Mouse (Mus musculus): Measurements from ENCODE around the gene 1190002N15Rik. TPM values are rescaled to one million over a fixed set of nuclear protein-coding genes. Genes with fewer than 3 reads are reported as not detected.

Gene 1190002N15Rik
- polyA plus RNA-seq (2012; rRNA removed): 18.0 and 19.9 TPM in 2 replicates

DNA sequence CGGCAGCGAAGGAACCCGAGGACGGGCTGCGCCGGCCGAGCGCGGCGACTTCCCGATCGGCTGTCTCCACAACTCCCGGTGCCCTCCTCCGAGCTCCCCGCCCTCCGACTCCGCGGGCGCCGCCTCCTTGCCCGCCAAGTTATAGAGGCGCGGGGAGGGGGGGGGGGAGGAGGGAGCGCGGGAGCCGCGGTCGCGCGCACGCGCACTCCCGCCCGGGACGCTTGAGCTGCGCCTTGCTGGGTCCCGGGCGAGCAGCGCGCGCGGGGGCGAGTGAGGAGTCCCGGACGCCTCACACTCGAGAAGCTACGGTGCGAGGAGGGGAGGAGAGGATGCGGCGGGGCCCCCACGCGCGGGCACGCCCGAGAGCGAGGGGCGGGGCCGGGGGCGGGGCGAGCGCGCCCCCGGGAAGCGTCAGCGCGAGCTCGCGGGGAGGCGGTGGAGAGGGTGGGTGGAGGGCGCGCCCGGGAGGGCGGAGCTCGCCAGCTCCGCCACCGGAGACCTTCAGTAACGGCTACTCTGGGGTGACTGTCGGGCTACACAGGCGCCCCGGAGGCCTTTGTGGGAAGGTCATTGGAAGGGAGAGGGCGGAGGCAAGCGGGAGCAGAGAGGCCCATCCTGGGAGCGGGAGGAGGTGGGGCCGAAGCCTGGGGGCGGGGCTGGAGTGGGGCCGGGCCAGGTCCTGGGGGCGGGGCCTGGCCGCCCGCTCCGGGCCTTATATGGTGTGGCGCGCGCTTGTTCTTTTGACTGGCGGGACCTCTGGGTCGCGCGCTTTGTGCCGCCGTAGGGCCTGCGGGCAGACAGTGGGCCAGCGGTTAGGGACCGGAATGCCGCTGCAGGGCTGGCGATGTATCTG, at the start of gene 1190002N15Rik:
1190002N15Rik (minus strand) TSS at position 112 of the 853 bp plus-strand sequence.

Other genes with a start within 250 kb of the 1190002N15Rik start
- gene Slc9a9, start 131.8 kb upstream of the 1190002N15Rik start, polyA plus RNA-seq (2012; rRNA removed): 5.0 and 6.0 TPM in 2 replicates